Mouse (Mus musculus) ovary, adult 10 weeks (tissue): ENCODE data around the gene Tpbpa. TPM values are rescaled to one million over a fixed set of nuclear protein-coding genes. Genes with fewer than 3 reads are reported as not detected.

Source experiments
- polyA plus RNA-seq: library from polyadenylated mRNA; stranded (reverse); fragments of 350-450 nt; fragmentation: Illumina TruSeq; extraction: RNeasy Lipid Tissue Mini Kit (QIAGEN cat#74804); gene quantifications from one replicate; pipeline ENCODE4 v1.2.3, GENCODE M21; 2014

Tpbpa gene
- polyA plus RNA-seq, result not detected

DNA sequence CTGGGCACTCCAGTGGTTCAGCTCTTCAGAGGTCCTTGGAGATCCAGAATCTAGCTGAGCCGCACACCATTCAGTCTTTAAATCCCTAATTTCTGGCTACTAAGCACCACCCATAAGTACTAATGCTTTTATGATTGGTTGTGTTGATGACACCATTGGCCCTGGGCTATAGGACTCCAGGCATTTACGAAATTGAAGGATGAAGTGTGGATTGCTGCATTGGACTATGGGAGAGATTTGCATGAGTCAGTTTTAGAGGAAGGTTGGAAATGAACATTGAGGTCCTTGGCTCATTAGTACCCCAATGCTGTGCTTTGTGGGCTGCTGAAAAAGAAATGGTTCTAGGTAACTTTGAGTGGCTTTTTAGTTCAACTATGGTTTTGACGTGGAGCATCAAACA lies at the start of gene Tpbpa:
Gene Tpbpa, minus strand, starts transcription at position 101 of the 400 bp plus-strand sequence.

GRCm38 (mm10) chr13:60936500-60936901 lies 5.3 kb downstream of the Tpbpa start, which contains the start of the genes Gm49391 and Ctla2a:
Gene Gm49391 (minus strand): TSS chr13:60936571.
Gene Ctla2a (minus strand): TSS chr13:60936625.

DNA sequence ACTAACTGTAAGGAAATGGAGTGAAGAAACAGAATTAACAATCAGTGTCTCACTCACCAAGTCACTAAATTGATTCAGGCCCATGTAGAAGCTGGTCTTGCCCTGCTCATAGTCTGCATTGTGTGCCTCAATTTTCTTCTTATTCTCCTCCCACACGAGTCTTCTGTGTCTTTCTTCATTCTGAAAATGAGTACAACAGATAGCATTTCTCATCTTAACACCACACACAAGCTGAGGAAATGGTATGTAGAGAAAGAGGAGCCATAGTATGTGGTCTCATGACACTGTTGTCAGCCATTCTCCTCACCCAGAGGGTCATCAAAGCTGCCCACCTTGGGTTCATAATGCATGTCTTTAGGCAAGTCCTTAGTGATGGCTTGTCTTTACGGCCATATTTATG lies 6.3 kb downstream of the Tpbpa start, which contains the start of gene Gm49393:
Gene Gm49393, minus strand, starts transcription at position 101 of the 400 bp plus-strand sequence.

GRCm38 (mm10) chr13:60904780-60905179 lies 37.0 kb downstream of the Tpbpa start, which contains the start of gene Tpbpb:
Gene Tpbpb (minus strand): TSS chr13:60904880.

GRCm38 (mm10) chr13:60897328-60897727 lies 44.5 kb downstream of the Tpbpa start, which contains the start of gene Ctla2b:
Gene Ctla2b (minus strand): TSS chr13:60897447.

GRCm38 (mm10) chr13:60896794-60897193 lies 45.0 kb downstream of the Tpbpa start, which contains the start of gene Gm49392:
Gene Gm49392 (minus strand): TSS chr13:60896894.

Other genes starting within 250 kb of the Tpbpa start
- not detected for gene BC051665, start 155.6 kb downstream of the Tpbpa start, polyA plus RNA-seq
- not detected for gene Ctsll3, start 139.1 kb downstream of the Tpbpa start, polyA plus RNA-seq
- gene 4930486L24Rik, start 77.5 kb downstream of the Tpbpa start, polyA plus RNA-seq, result 1.5 TPM
- gene Gm49392, start 45.1 kb downstream of the Tpbpa start, polyA plus RNA-seq, result 0.40 TPM
- 3.1 TPM for gene Ctla2b, start 44.5 kb downstream of the Tpbpa start, polyA plus RNA-seq
- not detected for gene Tpbpb, start 37.1 kb downstream of the Tpbpa start, polyA plus RNA-seq
- 7.7 TPM for gene Gm49393, start 6.4 kb downstream of the Tpbpa start, polyA plus RNA-seq
- 11.8 TPM for gene Gm49391, start 5.4 kb downstream of the Tpbpa start, polyA plus RNA-seq
- gene Ctla2a, start 5.4 kb downstream of the Tpbpa start, polyA plus RNA-seq, result 61.0 TPM
- gene Ctsj, start 64.0 kb upstream of the Tpbpa start, polyA plus RNA-seq, result not detected
- gene Ctsq, start 98.6 kb upstream of the Tpbpa start, polyA plus RNA-seq, result not detected
- not detected for gene Ctsr, start 222.3 kb upstream of the Tpbpa start, polyA plus RNA-seq